In genomic region chr3:51288880-51289821, GRCm38 (mm10) we compare ENCODE assay signal across 9 mouse cellular contexts. TPM values are rescaled to one million over a fixed set of nuclear protein-coding genes. Genes with fewer than 3 reads are reported as not detected.
DNase-seq lines count a peak whose midpoint lies in the region; ATAC-seq and TF ChIP-seq lines count a peak whose summit lies in the region.
"Had no signal": no experiment of that assay in that cellular context is flagged by ENCODE, and none has a peak within 500 bp of the region (broad histone marks: within the 10 kb centered on the region; RNA-seq: fewer than 3 reads in every experiment).

No protein-coding gene starts in this region.

- no peaks in the 10 kb centered on the region for H3K27me3 ChIP-seq in forebrain, postnatal 0 days (ENCODE audit: insufficient read depth, low read length)
- H3K27me3 ChIP-seq in hindbrain, embryonic 13.5 days, result no peaks in the 10 kb centered on the region
- H3K27me3 ChIP-seq: liver, embryonic 15.5 days had no signal

- H3K27ac ChIP-seq in forebrain, postnatal 0 days (ENCODE audit: low read depth, low read length), result no peak overlapping the region
- H3K27ac ChIP-seq in hindbrain, embryonic 13.5 days, result peak overlapping the region; percentile 76
- H3K27ac ChIP-seq: liver, embryonic 15.5 days had no signal

- TF ChIP-seq CTCF in forebrain, postnatal 0 days (IDR thresholded peaks at IDR 0.05; ENCODE audit: low read depth), result peak; percentile 91

- no peaks in the 10 kb centered on the region for H3K9me3 ChIP-seq in forebrain, postnatal 0 days (ENCODE audit: low read length)
- no peaks in the 10 kb centered on the region for H3K9me3 ChIP-seq in hindbrain, embryonic 13.5 days
- H3K9me3 ChIP-seq: liver, embryonic 15.5 days had no signal

- H3K4me1 ChIP-seq in forebrain, postnatal 0 days (ENCODE audit: insufficient read depth), result 0 out of 2 replicates have a peak, but pooled peaks cover 5% of the 10 kb centered on the region
- no peaks in the 10 kb centered on the region for H3K4me1 ChIP-seq in hindbrain, embryonic 13.5 days (replicated peaks)

- WGBS in forebrain, postnatal 0 days, result 44% methylated on average over 11 of the region's 11 CpGs
- WGBS in hindbrain, embryonic 13.5 days, result 58% methylated on average over 11 of the region's 11 CpGs

- no peak overlapping the region for H3K9ac ChIP-seq in forebrain, postnatal 0 days
- no peak overlapping the region for H3K9ac ChIP-seq in hindbrain, embryonic 13.5 days
- H3K9ac ChIP-seq: liver, embryonic 15.5 days had no signal

- H3K4me3 ChIP-seq in forebrain, postnatal 0 days (ENCODE audit: low read depth, low read length), result no peak overlapping the region
- H3K4me3 ChIP-seq in hindbrain, embryonic 13.5 days, result no peak overlapping the region
- H3K4me3 ChIP-seq: liver, embryonic 15.5 days had no signal

- DNase-seq in Muller cell, postnatal 12 days (ENCODE audit: inconsistent ontology term), result peak; percentile 55
- DNase-seq in cerebellum, adult 11-12 months, result peak; percentile 71
- DNase-seq in forebrain, postnatal 0 days, result peak; percentile 94
- peak; percentile 70 to 82 for DNase-seq in layer of hippocampus, postnatal 36 days
- peak; percentile 84 for DNase-seq in right cerebral cortex, postnatal 14 days
- peak; percentile 82 for DNase-seq in urinary bladder, postnatal 36 days (ENCODE audit: low spot score in 2 of 2)

- no peaks in the 10 kb centered on the region for H3K36me3 ChIP-seq in forebrain, postnatal 0 days (ENCODE audit: insufficient read depth)
- H3K36me3 ChIP-seq in hindbrain, embryonic 13.5 days, result peaks cover 21% of the 10 kb centered on the region

- no peak overlapping the region for H3K4me2 ChIP-seq in forebrain, postnatal 0 days (ENCODE audit: low read depth)
- H3K4me2 ChIP-seq in hindbrain, embryonic 13.5 days, result no peak overlapping the region
- H3K4me2 ChIP-seq: liver, embryonic 15.5 days had no signal

- peak; percentile 88 for ATAC-seq in forebrain, postnatal 0 days
- peak; percentile 72 for ATAC-seq in hindbrain, embryonic 13.5 days (ENCODE audit: low FRiP score)
- peak; percentile 92 for ATAC-seq in megakaryocyte progenitor cell, adult 5-6 weeks (replicated peaks; ENCODE audit: poor library complexity)

RNA-seq across cellular contexts. Expression of gene Elf2, which starts 51.3 kb away (rescaled TPM):
- total RNA-seq in forebrain, postnatal 0 days (2014; rRNA removed), result 78.1 and 83.9 TPM in 2 replicates
- 26.4 and 29.3 TPM in 2 replicates for polyA plus RNA-seq in forebrain, postnatal 0 days (2015; fragmentation: Nextera tagmentation; extraction: Ambion mirVana)
- polyA plus RNA-seq in hindbrain, embryonic 13.5 days (2015; fragmentation: Nextera tagmentation; extraction: Ambion mirVana), result 47.1 TPM in 2 replicates
- 10 to 100 TPM; 50.2 to 52.0 TPM for total RNA-seq in layer of hippocampus, postnatal 36 days (2021)
- total RNA-seq in megakaryocyte progenitor cell, adult 5-6 weeks (2015), result 40.3 and 43.1 TPM in 2 replicates
- 96.0 and 124 TPM in 2 replicates for total RNA-seq in megakaryocyte progenitor cell, adult 5-6 weeks (2017)
